Mouse (Mus musculus): ENCODE measurements around the gene Rprd2.
"Not testable (repeated sequence)": the region's sequence is repeated elsewhere in the genome, so short reads cannot be mapped to it uniquely, and the experiment has no call there.

The Rprd2 gene

DNA sequence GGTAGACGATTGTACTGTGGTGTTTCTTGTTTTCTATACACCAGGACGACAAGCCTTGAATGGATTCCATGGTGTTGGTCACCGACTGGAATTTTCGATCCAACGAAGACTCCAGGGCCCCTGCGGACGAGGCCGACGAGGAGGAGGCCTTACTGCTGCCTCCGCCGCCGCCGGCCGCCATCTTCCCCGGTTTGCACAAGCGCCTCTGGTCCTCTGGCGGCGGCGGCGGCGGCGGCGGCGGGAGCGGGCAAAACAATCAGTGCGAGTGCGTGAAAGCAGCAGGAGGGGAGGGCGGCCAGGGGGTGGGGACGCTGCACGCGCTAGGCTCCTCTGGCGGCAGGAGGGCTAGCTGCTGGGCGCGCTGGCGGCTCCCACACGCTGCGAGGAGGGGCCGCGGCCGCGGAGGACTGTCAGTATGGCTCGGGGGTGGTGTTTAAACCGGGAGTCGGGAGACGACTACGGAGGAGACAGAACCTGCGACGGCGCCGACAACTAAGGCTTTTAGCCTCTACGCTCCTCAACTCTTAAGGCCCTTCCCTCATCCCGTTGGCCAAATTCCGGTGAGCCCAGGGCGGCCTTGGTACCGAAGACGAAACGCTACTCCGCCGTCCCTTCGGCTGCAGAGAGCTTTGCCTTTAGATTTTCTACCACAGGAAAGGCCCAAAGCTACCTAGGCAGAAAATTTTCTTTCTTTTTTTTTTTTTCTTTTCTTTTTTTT is at the start of gene Rprd2:
Rprd2 (minus strand) TSS at position 293 of the 718 bp plus-strand sequence.
- DNase-seq = peak; percentile 83 to 90

DNA sequence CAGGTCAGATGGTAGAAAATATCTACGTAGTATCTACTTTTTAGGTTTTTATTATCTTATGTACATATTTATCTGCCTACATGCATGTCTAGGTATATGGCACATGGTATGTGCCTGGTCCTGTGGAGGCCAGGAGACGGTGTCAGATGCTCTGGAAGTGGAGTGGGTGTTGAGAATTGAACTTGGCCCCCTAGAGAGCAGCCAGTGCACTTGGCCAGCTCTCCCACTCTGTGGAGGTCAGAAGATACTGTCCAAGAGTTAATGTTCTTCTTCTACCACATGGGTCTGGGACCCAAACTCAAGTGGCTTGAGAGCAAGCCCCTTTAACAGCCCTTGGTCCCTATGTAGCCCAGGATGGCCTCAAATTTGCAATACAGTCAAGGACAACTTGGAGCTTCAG is 48.7 kb upstream of the Rprd2 start:
- no peak for DNase-seq

DNA sequence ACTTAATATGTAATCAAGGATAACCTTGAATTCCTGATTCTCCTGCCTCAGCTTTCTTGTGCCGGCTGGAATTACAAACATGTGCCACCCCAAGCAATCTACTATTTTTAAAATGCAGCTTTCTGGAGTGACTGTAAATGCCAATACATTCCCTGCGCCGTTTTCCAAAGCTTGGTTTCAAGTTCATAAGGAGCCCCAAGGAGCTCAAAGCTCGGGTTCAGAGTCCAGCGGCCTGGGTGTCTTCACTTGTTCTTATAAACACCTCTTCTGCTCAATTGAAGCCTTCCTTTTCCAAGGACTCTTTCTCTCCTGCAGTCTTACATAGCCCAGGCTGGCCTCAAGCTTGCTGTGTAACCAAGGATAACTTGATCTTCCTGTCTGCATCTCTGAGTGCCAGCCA is 47.4 kb upstream of the Rprd2 start:
- no peak for DNase-seq

DNA sequence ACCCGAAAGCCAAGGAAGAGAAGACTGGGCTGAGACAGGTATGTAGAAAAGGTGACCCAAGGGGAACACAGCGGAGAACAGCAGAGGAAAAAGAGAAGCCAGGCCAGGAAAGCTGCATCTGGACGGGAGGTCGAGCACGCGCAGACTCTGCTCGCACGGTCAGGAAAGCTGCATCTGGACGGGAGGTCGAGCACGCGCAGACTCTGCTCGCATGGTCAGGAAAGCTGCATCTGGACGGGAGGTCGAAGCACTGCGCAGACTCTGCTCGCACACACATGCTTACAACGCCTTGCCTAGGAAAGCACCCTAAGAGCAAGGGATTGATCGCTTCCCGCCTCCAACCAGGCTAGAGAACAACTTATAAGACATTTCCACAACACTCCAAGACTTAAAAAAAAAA is 46.9 kb upstream of the Rprd2 start:
- no peak for DNase-seq

DNA sequence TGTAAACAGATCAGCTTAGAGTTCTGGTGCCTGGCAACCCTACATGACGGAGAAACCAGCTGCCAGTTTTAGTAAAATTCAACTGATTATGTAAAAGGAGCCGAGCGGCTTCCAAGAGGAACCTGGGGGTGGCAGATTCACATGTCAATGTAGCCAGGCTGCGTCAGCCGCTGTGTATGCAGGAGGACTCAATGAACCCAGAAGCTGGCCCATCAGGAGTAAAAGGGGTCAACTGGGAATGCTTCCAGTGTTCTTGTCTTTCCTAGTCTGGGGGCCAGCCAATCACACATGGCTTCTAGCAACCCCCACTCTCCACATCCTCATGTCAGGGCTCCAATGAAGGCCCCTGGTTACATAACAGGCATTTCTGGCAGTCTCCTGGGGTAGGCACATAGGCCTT is 46.4 kb upstream of the Rprd2 start:
- DNase-seq = no peak

DNA sequence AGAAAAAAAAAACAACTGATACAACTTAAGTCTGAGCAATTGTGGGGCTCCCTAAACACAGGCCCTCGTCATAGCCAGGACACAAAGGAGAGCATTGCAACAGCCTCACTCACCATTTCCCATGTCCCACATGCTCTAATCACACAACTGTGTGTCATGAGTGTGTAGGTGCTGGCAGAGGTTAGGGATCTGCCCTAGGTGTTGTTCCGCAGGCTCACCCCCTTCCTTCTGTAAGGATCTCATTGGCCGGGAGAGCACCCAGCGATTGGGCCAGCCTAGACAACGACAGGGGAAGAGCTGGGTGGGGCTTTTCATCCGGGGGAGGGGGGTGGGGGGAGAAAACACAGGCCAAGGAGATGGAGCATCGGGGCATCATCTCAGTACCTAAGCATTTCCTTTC is 44.9 kb upstream of the Rprd2 start:
- DNase-seq = no peak

DNA sequence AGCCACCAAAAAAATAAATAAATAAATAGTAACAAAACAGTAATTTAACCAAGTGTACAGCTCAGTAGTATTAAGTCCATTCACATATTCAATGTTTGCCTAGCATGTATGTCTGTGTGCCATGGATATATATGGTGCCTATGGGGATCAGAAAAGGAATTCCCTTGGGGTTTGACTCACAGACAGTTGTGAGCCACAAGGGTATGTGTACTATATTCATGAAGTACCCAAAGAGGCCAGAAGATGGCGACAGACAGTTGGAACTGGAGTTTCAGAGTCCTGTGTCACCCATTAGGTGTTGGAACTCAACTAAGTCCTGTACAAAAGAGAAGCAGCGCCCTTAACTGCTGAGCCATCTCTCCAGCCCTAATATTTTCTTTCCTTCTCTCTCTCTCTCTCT is 43.1 kb upstream of the Rprd2 start:
- DNase-seq = peak; percentile 58 to 70

DNA sequence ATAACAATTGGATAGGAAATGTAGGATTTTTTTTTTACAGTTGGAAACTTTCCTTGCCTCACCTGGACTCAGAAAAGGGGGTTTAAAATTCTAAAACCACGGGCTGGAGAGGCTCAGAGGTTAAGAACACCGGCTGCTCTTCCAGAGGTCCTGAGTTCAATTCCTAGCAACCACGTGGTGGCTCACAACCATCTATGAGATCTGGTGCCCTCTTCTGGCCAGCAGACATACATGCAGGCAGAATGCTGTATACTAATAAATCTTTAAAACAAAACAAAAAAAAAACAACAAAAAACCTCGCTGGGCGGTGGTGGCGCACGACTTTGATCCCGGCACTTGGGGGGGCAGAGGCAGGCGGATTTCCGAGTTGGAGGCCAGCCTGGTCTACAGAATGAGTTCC is 42.6 kb upstream of the Rprd2 start:
- peak in 1 of 2 experiments; percentile 36 for DNase-seq

DNA sequence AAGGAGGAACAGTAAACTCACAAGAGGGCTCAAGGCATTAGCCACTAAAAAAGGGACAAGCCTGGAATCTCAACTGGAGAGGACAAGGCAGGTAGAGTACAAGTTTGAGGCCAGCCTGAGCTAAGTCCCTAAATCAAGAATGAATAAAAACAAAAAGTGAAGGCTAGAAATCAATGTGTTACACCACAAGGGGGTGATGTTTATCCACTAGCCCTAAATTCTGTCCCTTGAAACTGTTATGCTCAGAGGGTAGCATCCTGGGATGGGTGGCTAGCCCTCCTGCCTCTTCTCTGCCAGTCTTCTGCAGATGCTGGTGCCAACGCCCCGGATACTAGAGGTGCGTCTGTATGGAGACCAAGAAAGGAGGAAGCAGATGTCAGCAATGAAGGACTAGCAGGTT is 41.7 kb upstream of the Rprd2 start:
- DNase-seq = no peak

DNA sequence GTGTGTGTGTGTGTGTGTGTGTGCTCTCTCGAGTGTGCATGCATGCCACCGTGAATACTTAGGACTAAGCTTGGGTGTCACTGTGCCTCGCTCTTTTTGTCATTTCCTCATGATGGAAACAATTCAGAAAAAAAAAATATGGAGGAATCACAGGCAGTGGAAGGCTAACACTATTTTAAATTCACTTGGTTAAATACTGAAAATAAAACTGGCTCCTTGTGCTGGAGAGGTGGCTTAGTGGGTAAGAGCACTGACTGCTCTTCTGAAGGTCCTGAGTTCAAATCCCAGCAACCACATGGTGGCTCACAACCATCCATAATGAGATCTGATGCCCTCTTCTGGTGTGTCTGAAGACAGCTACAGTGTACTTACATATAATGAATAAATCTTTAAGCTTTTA is 39.6 kb upstream of the Rprd2 start:
- not testable (repeated sequence) for DNase-seq

DNA sequence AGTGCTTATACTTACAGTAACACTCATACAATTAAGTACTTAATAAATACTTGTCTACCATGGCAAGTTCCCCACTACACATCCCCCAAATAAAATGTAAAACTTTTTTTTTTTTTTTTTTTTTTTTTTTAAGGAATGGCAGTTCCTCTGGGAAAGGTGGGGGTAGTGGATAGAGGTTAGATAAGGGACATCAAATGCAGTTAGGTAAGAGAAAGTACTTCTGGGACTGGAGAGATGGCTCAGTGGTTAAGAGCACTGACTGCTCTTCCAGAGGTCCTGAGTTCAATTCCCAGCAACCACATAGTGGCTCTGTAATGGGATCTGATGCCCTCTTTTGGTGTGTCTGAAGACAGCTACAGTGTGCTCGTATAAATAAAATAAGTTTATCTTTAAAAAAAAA is 38.4 kb upstream of the Rprd2 start:
- DNase-seq = not testable (repeated sequence)

DNA sequence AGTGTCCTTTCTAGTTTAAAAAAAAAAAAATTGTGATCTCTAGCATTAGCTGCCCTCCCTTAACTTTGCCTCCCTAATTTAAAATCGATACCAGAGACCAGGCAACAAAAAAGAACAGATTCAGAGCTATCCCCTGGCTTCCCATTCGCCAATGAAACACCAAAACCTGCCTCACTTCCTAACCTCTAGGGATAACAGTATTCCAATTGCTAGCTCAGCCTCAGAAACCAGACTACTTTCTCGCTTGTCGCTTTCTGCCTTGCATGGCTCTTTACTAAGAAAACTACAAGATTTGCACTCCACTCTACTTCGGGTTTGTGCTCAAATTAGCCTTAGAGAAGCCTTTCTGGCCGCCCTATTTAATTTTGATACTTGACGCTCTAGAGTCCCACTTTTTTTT is 37.5 kb upstream of the Rprd2 start:
- DNase-seq = no peak

DNA sequence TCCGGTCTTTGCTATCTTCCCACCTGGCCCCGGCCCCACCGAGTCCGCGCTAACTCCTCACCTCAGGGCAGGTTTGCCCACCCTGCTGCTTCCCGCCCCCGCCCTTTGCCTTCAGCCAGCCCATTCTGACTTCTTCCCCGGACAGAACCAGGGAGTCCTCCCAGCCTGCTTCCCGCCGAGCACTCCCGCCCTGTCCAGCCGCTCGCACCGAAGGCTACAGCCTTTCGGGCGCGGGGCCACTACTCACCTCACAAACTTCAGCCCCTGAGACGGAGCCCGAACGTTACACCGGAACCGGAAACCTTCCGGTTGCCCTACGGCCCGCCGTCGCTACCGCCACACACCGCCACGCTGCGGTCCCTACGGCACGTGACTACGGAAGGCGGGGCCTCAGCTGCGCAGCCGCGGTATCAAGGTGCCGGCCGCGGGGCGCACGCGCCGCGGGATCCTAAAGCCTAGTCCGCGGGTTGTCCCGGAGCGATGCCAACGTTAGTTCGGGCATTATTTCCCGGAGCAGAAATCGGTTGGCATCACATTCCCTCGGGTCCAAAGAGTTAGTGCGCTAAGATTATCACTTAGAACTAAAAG is 36.9 kb upstream of the Rprd2 start, which contains the start of gene Prpf3:
Prpf3 (minus strand) TSS at position 384 of the 588 bp plus-strand sequence.
- DNase-seq = peak; percentile 96 to 98

DNA sequence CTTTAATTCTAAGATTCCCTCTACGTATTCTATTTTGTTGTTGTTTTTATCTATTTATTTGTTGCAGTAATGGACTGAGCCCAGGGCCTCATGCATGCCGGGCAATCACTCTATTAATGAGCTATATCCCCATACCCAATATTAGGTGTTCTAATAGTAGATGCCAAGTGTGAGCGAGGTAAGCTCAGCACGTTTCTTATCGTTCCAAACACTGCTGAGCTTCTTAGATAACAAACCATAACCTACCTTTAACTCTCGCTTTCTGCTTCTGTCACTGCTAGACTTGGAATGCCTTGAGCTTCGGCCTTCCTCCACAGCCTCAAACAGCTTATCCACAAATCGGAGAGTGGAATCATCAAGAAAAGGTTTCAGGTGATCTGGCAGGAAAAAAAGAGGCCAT is 32.7 kb upstream of the Rprd2 start:
- no peak for DNase-seq

DNA sequence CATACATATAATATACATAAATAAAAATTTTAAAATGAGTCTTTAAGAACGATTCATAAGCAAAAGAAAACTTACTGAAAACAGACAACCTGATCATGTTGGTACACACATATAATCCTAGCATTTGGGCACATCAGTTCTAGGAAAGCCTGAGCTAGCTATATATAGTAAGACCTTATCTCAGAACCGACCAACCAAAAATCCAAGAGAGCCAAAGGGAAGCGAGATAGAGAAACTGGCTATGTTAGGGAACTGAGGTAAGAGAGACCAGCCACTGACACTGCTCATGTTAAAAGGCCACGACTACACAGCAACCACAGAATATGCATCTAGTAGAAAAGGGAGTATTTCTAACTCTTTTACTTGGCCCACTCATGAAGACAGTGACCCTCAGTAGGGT is 31.9 kb upstream of the Rprd2 start:
- DNase-seq = no peak

DNA sequence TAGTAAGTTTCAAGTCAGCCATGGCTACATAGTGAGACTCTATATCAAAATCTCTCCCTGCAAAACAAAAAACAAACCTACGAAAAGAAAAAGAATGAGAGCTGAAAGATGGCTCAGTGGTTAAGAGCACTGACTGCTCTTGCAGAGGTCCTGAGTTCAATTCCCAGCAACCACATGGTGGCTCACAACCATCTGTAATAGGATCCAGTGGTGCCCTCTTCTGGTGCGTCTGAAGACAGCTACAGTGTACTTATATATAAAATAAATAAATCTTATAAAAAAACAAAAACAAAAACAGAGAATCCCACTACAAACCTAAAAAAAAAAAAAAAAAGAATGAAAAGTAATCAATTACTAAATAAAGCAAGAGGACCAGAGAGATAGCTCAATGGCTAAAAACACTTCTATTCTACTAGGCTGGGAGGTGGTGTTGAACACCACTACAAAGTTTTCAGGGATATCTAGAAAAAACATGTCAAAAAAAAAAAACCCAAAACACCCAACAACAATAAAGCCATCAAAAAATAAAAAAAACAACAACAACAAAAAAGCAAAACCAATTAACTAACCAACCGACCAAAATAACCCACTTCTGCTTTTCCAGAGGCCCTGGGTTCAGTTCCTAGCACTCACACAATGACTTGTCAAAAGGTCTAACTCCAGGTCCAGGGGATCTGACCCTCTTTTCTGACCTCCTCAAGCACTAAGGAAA is 24.0 kb upstream of the Rprd2 start:
- no peak for DNase-seq

DNA sequence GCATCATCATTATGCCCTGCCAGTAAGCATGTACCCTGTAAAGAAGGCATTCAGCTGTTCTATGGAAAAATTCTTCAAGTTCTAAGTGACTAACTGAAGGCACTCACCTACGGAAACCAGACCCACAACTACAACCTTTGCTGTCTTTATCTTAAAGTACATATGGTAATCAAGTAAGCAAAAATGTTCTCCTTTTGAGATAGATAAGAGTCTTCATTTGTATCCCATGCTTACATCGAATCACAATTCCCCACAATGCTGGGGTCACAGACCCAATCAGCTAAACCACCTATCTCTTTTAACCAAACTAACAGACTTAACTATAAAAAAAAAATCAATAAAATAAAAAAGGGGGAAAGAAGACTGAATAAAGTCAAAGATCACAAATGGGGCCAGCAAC is 20.6 kb upstream of the Rprd2 start:
- DNase-seq = no peak

DNA sequence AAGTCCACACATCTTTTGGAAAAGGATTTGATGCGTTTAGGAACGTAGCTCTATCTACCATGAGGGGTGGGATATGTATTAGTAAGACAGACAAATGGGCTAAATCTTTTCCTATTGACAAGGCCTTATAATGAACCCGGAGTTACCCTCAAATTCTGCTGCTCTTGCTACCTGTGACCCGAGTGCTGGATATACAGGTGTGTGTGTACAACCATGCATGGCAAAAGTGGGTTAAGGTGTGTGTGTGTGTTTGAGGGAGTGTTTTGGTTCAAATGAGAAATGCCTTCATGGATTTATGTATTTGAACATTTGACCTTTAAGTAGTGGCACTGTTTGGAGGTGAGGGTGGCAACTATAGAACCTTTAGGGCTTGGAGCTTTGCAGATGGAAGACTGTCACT is 10.4 kb upstream of the Rprd2 start:
- no peak for DNase-seq

DNA sequence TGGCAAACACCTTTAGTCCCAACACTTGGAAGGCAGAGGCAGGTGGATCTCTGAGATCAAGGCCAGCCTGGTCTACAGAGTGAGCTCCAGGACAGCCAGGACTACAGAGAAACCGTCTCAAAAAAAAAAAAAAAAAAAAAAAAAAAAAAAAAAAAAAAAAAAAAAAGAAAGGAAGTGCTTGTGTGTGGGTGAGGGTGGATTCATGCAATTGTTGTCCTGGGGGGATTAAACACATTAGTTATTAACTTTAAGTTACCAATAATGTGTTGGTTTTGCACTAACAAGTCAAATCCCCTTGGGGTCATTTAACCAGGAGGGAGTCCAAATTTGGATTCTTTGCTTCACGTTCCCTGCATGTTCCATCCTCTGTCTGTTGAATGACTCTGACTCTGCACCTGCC is 7.6 kb upstream of the Rprd2 start:
- DNase-seq = no peak

DNA sequence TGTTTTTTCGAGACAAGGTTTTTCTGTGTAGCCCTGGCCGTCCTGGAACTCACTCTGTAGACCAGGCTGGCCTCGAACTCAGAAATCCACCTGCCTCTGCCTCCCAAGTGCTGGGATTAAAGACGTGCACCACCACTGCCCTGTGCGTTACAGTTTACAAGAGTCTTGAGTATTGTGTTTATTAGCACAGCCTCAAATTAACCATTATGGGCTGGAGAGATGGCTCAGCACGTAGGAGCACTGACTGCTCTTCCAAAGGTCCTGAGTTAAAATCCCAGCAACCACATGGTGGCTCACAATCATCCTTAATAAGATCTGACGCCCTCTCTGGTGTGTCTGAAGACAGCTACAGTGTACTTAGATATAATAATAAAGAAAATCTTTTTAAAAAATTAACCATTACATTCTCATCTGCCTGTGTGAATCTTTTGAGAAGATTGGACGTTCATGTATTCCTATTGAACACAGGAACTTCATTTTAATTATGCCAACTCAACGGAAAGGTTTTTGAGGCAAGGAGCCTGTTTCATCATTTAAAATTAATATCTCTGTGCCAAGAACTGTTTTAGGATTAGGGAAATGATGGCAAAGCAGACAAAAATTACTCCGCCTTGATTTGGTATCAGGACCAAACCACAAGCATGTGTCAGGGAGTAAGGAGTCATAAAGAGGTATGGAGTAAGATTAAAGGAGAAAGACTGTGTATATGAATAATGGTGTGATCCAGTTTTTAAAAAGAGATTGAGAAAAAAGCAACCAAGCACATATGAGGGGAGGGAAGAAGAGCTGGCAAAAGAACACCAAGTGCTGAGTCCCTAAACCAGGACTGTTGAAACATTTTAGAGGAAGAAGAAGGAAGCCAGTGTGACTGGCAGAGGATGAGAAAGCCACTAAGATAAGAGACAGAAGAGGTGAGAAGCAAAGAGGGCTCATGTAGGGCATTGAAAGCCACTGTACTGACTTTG is 1.7 kb upstream of the Rprd2 start:
- peak in 1 of 2 experiments; percentile 5 for DNase-seq

DNA sequence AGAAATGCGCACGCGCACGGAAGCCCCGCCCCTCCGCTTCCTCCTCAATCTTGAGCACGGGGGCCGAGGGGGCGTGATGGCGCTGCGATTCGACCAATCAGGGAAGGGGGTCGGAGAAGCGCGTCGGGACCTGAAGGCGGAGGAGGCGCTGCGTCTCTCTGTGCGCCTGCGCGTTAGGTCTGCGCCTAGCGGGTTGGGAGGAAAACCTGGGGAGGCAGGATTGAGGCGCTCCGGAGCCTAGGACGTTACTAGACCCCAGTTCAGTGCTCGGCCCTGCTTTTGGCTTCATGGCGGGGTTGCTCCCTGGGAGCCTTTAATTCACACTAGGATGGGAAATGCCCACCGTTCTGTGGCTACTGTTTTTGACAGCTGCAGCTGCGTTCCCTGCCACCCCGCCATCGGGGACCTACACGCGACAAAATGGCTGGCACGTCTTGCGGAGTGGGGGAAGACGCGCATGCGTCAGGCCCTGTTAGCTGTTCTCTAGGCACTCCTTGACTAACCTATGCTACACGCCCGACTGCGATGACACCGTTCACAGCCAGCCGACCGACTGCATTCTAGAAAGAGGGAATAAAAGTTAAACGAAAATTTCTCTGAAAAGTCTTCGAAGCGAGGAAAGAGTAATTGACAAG is 805 bp upstream of the Rprd2 start:
- DNase-seq = peak; percentile 100

DNA sequence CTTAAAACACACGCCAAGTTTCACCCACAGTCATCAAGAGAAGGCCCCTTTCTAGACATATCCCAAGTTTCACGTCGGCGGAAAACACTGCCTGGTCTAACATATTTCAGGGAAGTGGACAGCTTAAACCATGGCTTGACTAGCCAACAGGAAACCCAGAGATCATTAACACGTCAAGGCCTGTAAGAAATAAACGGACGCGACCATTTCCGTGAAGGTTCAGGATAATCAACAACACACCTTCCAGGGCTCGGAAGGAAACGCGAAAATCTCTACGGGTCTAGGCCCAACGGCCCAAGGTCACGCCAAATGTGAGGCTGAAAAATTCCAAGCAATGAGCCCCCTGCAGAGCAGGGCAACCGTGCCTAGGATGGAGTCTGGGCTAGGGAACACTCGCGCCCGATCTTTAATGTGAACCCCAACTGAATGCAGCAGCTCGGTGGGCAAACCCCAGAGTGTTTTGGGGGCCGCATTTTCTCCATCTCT is 594 bp downstream of the Rprd2 start:
- peak; percentile 62 to 76 for DNase-seq

Measured in kidney, postnatal 4 days (tissue).